Mouse (Mus musculus) lung, postnatal 0 days (tissue): ENCODE measurements around the gene Wsb1.

Experiments
- CTCF ChIP-seq: IDR thresholded peaks from 2 replicates; pipeline ENCODE4 v1.5.1; 2016; ENCODE audit warnings: antibody characterized with exemption, mild to moderate bottlenecking
- EP300 ChIP-seq: IDR thresholded peaks from 2 replicates; pipeline ENCODE4 v1.6.1; 2016; ENCODE audit warnings: antibody characterized with exemption, mild to moderate bottlenecking, control low read depth

GRCm38 (mm10) chr11:79209882-79210471, 44.5 kb downstream of the Wsb1 start:
- TF ChIP-seq CTCF (no peak), EP300 (no peak)
